Mouse (Mus musculus) liver, embryonic 14 days (tissue): ENCODE measurements around the gene Nr4a2. TPM values are rescaled to one million over a fixed set of nuclear protein-coding genes. Genes with fewer than 3 reads are reported as not detected.

Experiments used
- polyA plus RNA-seq: library from polyadenylated mRNA; depleted of rRNA; stranded (reverse); fragments of >200 nt; gene quantifications from 2 replicates; pipeline ENCODE4 v1.2.3, GENCODE M21; 2012; rRNA removed

The Nr4a2 gene
- polyA plus RNA-seq, result 0.20 and 0.24 TPM in 2 replicates

GRCm38 (mm10) chr2:57123991-57124840, at the start of gene Nr4a2:
Nr4a2 (minus strand) TSS chr2:57124003.

Other genes starting within 250 kb of the Nr4a2 start
- gene Gpd2, start 113.6 kb upstream of the Nr4a2 start, polyA plus RNA-seq, result 2.0 and 2.6 TPM in 2 replicates